13 mouse cellular contexts compared by ENCODE assay signal in genomic region chr10:124942214-124942613, GRCm38 (mm10).
DNase-seq lines count a peak whose midpoint lies in the region; ATAC-seq and TF ChIP-seq lines count a peak whose summit lies in the region.
"Had no signal": no experiment of that assay in that cellular context is flagged by ENCODE, and none has a peak within 500 bp of the region (broad histone marks: within the 10 kb centered on the region; RNA-seq: fewer than 3 reads in every experiment).

No protein-coding gene starts in this region.

- no peak overlapping the region for H3K27ac ChIP-seq in forebrain, embryonic 11.5 days (ENCODE audit: low read depth, low read length)
- H3K27ac ChIP-seq in forebrain, embryonic 14.5 days (ENCODE audit: low read depth, low read length): no peak overlapping the region
- H3K27ac ChIP-seq in liver, adult 2 months (replicated peaks; ENCODE audit: insufficient read depth, low read depth, low read length): no peak overlapping the region
- H3K27ac ChIP-seq in liver, embryonic 12.5 days: no peak overlapping the region
- H3K27ac ChIP-seq: embryonic facial prominence, embryonic 12.5 days; hindbrain, embryonic 13.5 days; midbrain, embryonic 12.5 days had no signal

- WGBS in forebrain, embryonic 11.5 days: 50% methylated on average over 12 of the region's 12 CpGs
- 57% methylated on average over 12 of the region's 12 CpGs for WGBS in forebrain, embryonic 14.5 days
- WGBS in liver, adult 2 months: 53% methylated on average over 12 of the region's 12 CpGs
- 52% methylated on average over 12 of the region's 12 CpGs for WGBS in liver, embryonic 12.5 days (ENCODE audit: insufficient replicate concordance)

- DNase-seq in forebrain, embryonic 11.5 days (ENCODE audit: low spot score): peak; percentile 53
- no peak for DNase-seq in forebrain, embryonic 14.5 days (ENCODE audit: low spot score)
- no peak for DNase-seq in liver, adult 2 months (ENCODE audit: extremely low read depth, low read depth, low spot score)
- DNase-seq in brain, adult 2 months (ENCODE audit: low read depth, low spot score): peak; percentile 7
- DNase-seq in spleen, postnatal 36 days (ENCODE audit: low spot score in 2 of 2): no peak
- DNase-seq: spleen, adult 18-20 months; thymus, postnatal 25 days had no signal

- no peaks in the 10 kb centered on the region for H3K27me3 ChIP-seq in forebrain, embryonic 11.5 days (ENCODE audit: control insufficient read depth, insufficient read depth, low read length)
- no peaks in the 10 kb centered on the region for H3K27me3 ChIP-seq in forebrain, embryonic 14.5 days (replicated peaks; ENCODE audit: control insufficient read depth, insufficient read depth, low read length)
- no peaks in the 10 kb centered on the region for H3K27me3 ChIP-seq in liver, adult 2 months (ENCODE audit: control insufficient read depth, insufficient read depth, low read length)
- H3K27me3 ChIP-seq in liver, embryonic 12.5 days (replicated peaks): no peaks in the 10 kb centered on the region
- no peaks in the 10 kb centered on the region for H3K27me3 ChIP-seq in E14TG2a.4 (ENCODE audit: insufficient read depth, low read length)
- H3K27me3 ChIP-seq: embryonic facial prominence, embryonic 12.5 days; hindbrain, embryonic 13.5 days; midbrain, embryonic 12.5 days had no signal

- no peak overlapping the region for H3K4me3 ChIP-seq in forebrain, embryonic 11.5 days (ENCODE audit: low read depth, low read length)
- no peak overlapping the region for H3K4me3 ChIP-seq in forebrain, embryonic 14.5 days (ENCODE audit: low read depth, low read length)
- no peak overlapping the region for H3K4me3 ChIP-seq in liver, adult 2 months (ENCODE audit: insufficient read depth, low read depth, low read length)
- H3K4me3 ChIP-seq in liver, embryonic 12.5 days: no peak overlapping the region
- H3K4me3 ChIP-seq in E14TG2a.4 (replicated peaks; ENCODE audit: low read length): no peak overlapping the region
- H3K4me3 ChIP-seq: embryonic facial prominence, embryonic 12.5 days; hindbrain, embryonic 13.5 days; midbrain, embryonic 12.5 days had no signal

- no peaks in the 10 kb centered on the region for H3K9me3 ChIP-seq in forebrain, embryonic 11.5 days (ENCODE audit: control insufficient read depth, low read length)
- H3K9me3 ChIP-seq in forebrain, embryonic 14.5 days (replicated peaks; ENCODE audit: control insufficient read depth, low read length): no peaks in the 10 kb centered on the region
- H3K9me3 ChIP-seq in liver, embryonic 12.5 days (replicated peaks): 0 out of 2 replicates have a peak, but pooled peaks cover 3% of the 10 kb centered on the region
- H3K9me3 ChIP-seq in E14TG2a.4 (ENCODE audit: low read length): no peaks in the 10 kb centered on the region
- H3K9me3 ChIP-seq: embryonic facial prominence, embryonic 12.5 days; hindbrain, embryonic 13.5 days; midbrain, embryonic 12.5 days had no signal

- H3K9ac ChIP-seq in forebrain, embryonic 11.5 days (ENCODE audit: low read length): no peak overlapping the region
- H3K9ac ChIP-seq in forebrain, embryonic 14.5 days (ENCODE audit: low read length): no peak overlapping the region
- no peak overlapping the region for H3K9ac ChIP-seq in liver, adult 2 months (ENCODE audit: low read depth, low read length)
- H3K9ac ChIP-seq in liver, embryonic 12.5 days: no peak overlapping the region
- H3K9ac ChIP-seq: embryonic facial prominence, embryonic 12.5 days; hindbrain, embryonic 13.5 days; midbrain, embryonic 12.5 days had no signal

- ATAC-seq in forebrain, embryonic 11.5 days (replicated peaks; ENCODE audit: low FRiP score): no peak
- no peak for ATAC-seq in forebrain, embryonic 14.5 days
- ATAC-seq in liver, embryonic 12.5 days: no peak
- ATAC-seq in megakaryocyte progenitor cell, adult 5-6 weeks (replicated peaks; ENCODE audit: poor library complexity): no peak

- H3K4me2 ChIP-seq in forebrain, embryonic 11.5 days (ENCODE audit: low read depth, low read length, severe bottlenecking): no peak overlapping the region
- H3K4me2 ChIP-seq in forebrain, embryonic 14.5 days (ENCODE audit: low read length): no peak overlapping the region
- no peak overlapping the region for H3K4me2 ChIP-seq in liver, embryonic 12.5 days
- H3K4me2 ChIP-seq: embryonic facial prominence, embryonic 12.5 days; hindbrain, embryonic 13.5 days; midbrain, embryonic 12.5 days had no signal

- H3K4me1 ChIP-seq in forebrain, embryonic 11.5 days (replicated peaks; ENCODE audit: control insufficient read depth, insufficient read depth, low read length): no peaks in the 10 kb centered on the region
- no peaks in the 10 kb centered on the region for H3K4me1 ChIP-seq in forebrain, embryonic 14.5 days (ENCODE audit: control insufficient read depth, insufficient read depth, low read length)
- H3K4me1 ChIP-seq in liver, adult 2 months (ENCODE audit: control insufficient read depth, insufficient read depth, low read length): no peaks in the 10 kb centered on the region
- H3K4me1 ChIP-seq in liver, embryonic 12.5 days: no peaks in the 10 kb centered on the region
- H3K4me1 ChIP-seq in E14TG2a.4 (replicated peaks; ENCODE audit: low read depth, low read length): no peaks in the 10 kb centered on the region
- H3K4me1 ChIP-seq: embryonic facial prominence, embryonic 12.5 days; hindbrain, embryonic 13.5 days; midbrain, embryonic 12.5 days had no signal

- TF ChIP-seq POLR2A in liver, adult 2 months (IDR thresholded peaks at IDR 0.05; ENCODE audit: extremely low read depth, insufficient read depth, low read length): no peak

- no peaks in the 10 kb centered on the region for H3K36me3 ChIP-seq in forebrain, embryonic 11.5 days (ENCODE audit: control insufficient read depth, insufficient read depth, low read length)
- no peaks in the 10 kb centered on the region for H3K36me3 ChIP-seq in forebrain, embryonic 14.5 days (ENCODE audit: control insufficient read depth, insufficient read depth, low read length)
- no peaks in the 10 kb centered on the region for H3K36me3 ChIP-seq in liver, adult 2 months (ENCODE audit: control insufficient read depth, insufficient read depth, low read length)
- H3K36me3 ChIP-seq in liver, embryonic 12.5 days: no peaks in the 10 kb centered on the region
- H3K36me3 ChIP-seq in E14TG2a.4 (ENCODE audit: insufficient read depth, low read length): no peaks in the 10 kb centered on the region
- H3K36me3 ChIP-seq: embryonic facial prominence, embryonic 12.5 days; hindbrain, embryonic 13.5 days; midbrain, embryonic 12.5 days had no signal

- peak; percentile 29; the same call in 1 of the 2 replicates for TF ChIP-seq CTCF in liver, adult 2 months (IDR thresholded peaks at IDR 0.05; ENCODE audit: low read depth, low read length)
- TF ChIP-seq CTCF in E14TG2a.4 (conservative IDR thresholded peaks at IDR 0.05; ENCODE audit: low read length): peak; percentile 27

- no peaks in the 10 kb centered on the region for H3K79me2 ChIP-seq in liver, adult 2 months (ENCODE audit: control insufficient read depth, insufficient read depth, low read length)

Comparison
In these comparisons a context has a peak if more than half of its experiments do, and no peak if none do; other contexts are left out.
1. DNase-seq: peak in forebrain, embryonic 11.5 days (single experiment) and brain, adult 2 months (single experiment); none in forebrain, embryonic 14.5 days (single experiment), liver, adult 2 months (single experiment) and spleen, postnatal 36 days (0 of 2).